Comparison of ENCODE assay signal across 9 mouse cellular contexts in the genomic region with DNA sequence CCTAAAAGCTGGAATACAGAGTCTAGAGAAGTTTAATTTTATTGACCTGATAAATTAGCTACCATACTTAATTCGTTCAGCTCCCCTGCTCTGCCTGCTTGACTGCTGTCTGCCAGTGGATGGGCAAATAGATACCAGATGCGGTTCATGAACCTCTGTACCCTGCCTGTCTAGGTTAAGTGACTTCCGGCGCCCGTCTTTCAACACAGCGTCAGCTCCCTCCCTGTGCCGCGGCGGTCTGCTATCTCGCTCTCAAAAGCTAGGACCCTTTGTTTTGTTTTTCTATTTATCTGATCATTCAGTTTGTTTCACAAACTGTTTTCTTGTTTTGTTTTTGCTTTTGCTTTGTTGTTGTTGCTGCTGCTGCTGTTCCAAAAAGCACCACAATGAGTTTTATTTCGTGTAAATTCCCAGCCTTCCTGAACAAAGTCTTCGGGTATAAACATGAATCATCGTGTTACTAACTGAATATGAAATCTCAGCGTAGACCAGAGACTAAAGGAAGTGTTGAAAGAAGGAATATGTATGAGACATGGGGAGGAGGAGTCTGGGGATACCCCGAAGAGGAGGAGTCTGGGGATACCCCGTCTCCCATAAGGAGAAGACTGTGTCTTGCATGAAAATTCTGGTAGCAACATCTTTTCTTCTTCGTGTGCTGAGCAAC.
DNase-seq lines count a peak whose midpoint lies in the region; ATAC-seq and TF ChIP-seq lines count a peak whose summit lies in the region.
"Had no signal": no experiment of that assay in that cellular context is flagged by ENCODE, and none has a peak within 500 bp of the region (broad histone marks: within the 10 kb centered on the region; RNA-seq: fewer than 3 reads in every experiment).

No protein-coding gene starts in this region.

- 25% methylated on average over 17 of the region's 17 CpGs for WGBS in heart, adult 2 months
- WGBS in embryonic facial prominence, embryonic 10.5 days: 36% methylated on average over 17 of the region's 17 CpGs
- WGBS in intestine, postnatal 0 days: 67% methylated on average over 17 of the region's 17 CpGs

- no peaks in the 10 kb centered on the region; the same call in 1 of the 2 replicates for H3K4me1 ChIP-seq in heart, adult 2 months (ENCODE audit: control insufficient read depth, insufficient read depth, low read length)
- peaks cover 35% of the 10 kb centered on the region for H3K4me1 ChIP-seq in embryonic facial prominence, embryonic 10.5 days
- H3K4me1 ChIP-seq in intestine, postnatal 0 days (replicated peaks; ENCODE audit: control insufficient read depth, insufficient read depth, low read length): 0 out of 2 replicates have a peak, but pooled peaks cover 3% of the 10 kb centered on the region

- peak overlapping the region; percentile 30; the same call in 1 of the 2 replicates for H3K4me2 ChIP-seq in intestine, postnatal 0 days (replicated peaks; ENCODE audit: low read depth)

- peak overlapping the region; percentile 54; the same call in 1 of the 2 replicates for H3K9ac ChIP-seq in heart, adult 2 months (ENCODE audit: low read depth, low read length)
- H3K9ac ChIP-seq in intestine, postnatal 0 days (ENCODE audit: low read depth, low read length): no peak overlapping the region

- no peaks in the 10 kb centered on the region for H3K9me3 ChIP-seq in embryonic facial prominence, embryonic 10.5 days
- H3K9me3 ChIP-seq in intestine, postnatal 0 days (ENCODE audit: control insufficient read depth): no peaks in the 10 kb centered on the region

- no peaks in the 10 kb centered on the region for H3K27me3 ChIP-seq in heart, adult 2 months (ENCODE audit: control insufficient read depth, insufficient read depth, low read length)
- H3K27me3 ChIP-seq in embryonic facial prominence, embryonic 10.5 days (replicated peaks; ENCODE audit: low read depth, poor library complexity, severe bottlenecking): no peaks in the 10 kb centered on the region
- no peaks in the 10 kb centered on the region for H3K27me3 ChIP-seq in intestine, postnatal 0 days (replicated peaks; ENCODE audit: control insufficient read depth, insufficient read depth, low read length)

- intact Hi-C loops in heart, adult 2 months (cut with DNase I): no loop called here
- intact Hi-C loops in heart, postnatal 25 days (cut with DNase I): no loop called here

- no peaks in the 10 kb centered on the region for H3K79me2 ChIP-seq in heart, adult 2 months (replicated peaks; ENCODE audit: control insufficient read depth, insufficient read depth, low read length)

- H3K27ac ChIP-seq in heart, adult 2 months: peak overlapping the region; percentile 17; the same call in 1 of the 2 replicates
- peak overlapping the region; percentile 77 for H3K27ac ChIP-seq in embryonic facial prominence, embryonic 10.5 days (replicated peaks)
- no peak overlapping the region for H3K27ac ChIP-seq in intestine, postnatal 0 days (ENCODE audit: low read depth, low read length)

- ATAC-seq in intestine, postnatal 0 days: no peak; the same call in 1 of the 2 replicates

- H3K4me3 ChIP-seq in heart, adult 2 months: peak overlapping the region; percentile 31
- peak overlapping the region; percentile 36 for H3K4me3 ChIP-seq in embryonic facial prominence, embryonic 10.5 days
- no peak overlapping the region for H3K4me3 ChIP-seq in intestine, postnatal 0 days (ENCODE audit: low read depth, low read length)
- H3K4me3 ChIP-seq: myocyte had no signal

- peak; percentile 28 to 38 for DNase-seq in heart, adult 2 months
- no peak for DNase-seq in heart, postnatal 25 days (ENCODE audit: low spot score)
- peak; percentile 48 for DNase-seq in 416B (ENCODE audit: low read depth)
- peak; percentile 74 for DNase-seq in embryonic facial prominence, embryonic 10.5 days (ENCODE audit: low spot score)
- DNase-seq in ovary, adult 18-20 months (ENCODE audit: low spot score): no peak
- no peak for DNase-seq in right cerebral cortex, adult 2 months (ENCODE audit: low spot score in 2 of 2)
- DNase-seq in left cerebral cortex, adult 18-20 months (ENCODE audit: low spot score in 2 of 2): no peak

- TF ChIP-seq POLR2A in heart, adult 2 months (IDR thresholded peaks at IDR 0.05; ENCODE audit: insufficient read depth, low read depth, low read length): no peak

- no peak for TF ChIP-seq EP300 in heart, adult 2 months (IDR thresholded peaks at IDR 0.05; ENCODE audit: insufficient read depth, low read depth, low read length)

- no peak for TF ChIP-seq CTCF in heart, adult 2 months (IDR thresholded peaks at IDR 0.05)
- TF ChIP-seq CTCF in intestine, postnatal 0 days (IDR thresholded peaks at IDR 0.05; ENCODE audit: low read depth): no peak

- no peaks in the 10 kb centered on the region for H3K36me3 ChIP-seq in heart, adult 2 months (ENCODE audit: control insufficient read depth, insufficient read depth, low read length)
- H3K36me3 ChIP-seq in embryonic facial prominence, embryonic 10.5 days (replicated peaks): no peaks in the 10 kb centered on the region
- H3K36me3 ChIP-seq in intestine, postnatal 0 days (ENCODE audit: control insufficient read depth, insufficient read depth): no peaks in the 10 kb centered on the region

Comparison
In these comparisons a context has a peak if more than half of its experiments do, and no peak if none do; other contexts are left out.
1. DNase-seq: peak in heart, adult 2 months (2 of 2), 416B (single experiment) and embryonic facial prominence, embryonic 10.5 days (single experiment); none in heart, postnatal 25 days (single experiment), ovary, adult 18-20 months (single experiment), right cerebral cortex, adult 2 months (0 of 2) and left cerebral cortex, adult 18-20 months (0 of 2).